ENCODE assay signal across 8 mouse cellular contexts in the genomic region with DNA sequence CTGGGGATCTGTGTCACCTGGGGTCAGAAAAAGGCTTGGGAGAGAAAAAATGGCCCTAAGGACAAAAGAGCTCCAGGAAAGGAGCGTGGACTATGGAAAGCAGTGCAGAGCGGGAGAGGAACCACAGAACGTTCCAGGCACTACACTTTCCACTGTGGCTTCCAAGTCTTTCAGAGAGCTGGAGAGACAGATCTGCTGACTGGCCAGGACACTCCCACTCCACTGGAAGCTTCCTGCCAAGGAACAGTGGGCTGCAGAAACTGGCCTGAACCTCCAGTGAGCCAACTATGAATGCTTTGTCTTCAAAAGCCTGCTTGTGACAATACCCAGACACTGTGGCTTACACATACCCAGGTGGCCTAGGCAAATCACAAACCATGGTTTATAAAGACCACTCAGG.
A peak's percentile ranks its signal among the peaks of the same experiment; 100 is the strongest.
DNase-seq lines count a peak whose midpoint lies in the region; ATAC-seq and TF ChIP-seq lines count a peak whose summit lies in the region.

No protein-coding gene starts in this region.

- peaks cover 8% of the 10 kb centered on the region for H3K36me3 ChIP-seq in midbrain, postnatal 0 days (ENCODE audit: insufficient read depth, low read length)
- no peaks in the 10 kb centered on the region for H3K36me3 ChIP-seq in midbrain, embryonic 15.5 days (replicated peaks)
- peaks cover 22% of the 10 kb centered on the region for H3K36me3 ChIP-seq in embryonic facial prominence, embryonic 14.5 days (ENCODE audit: control insufficient read depth, insufficient read depth, low read length)
- H3K36me3 ChIP-seq in heart, postnatal 0 days (replicated peaks; ENCODE audit: control insufficient read depth, insufficient read depth, low read length) = 0 out of 2 replicates have a peak, but pooled peaks cover 7% of the 10 kb centered on the region
- peaks cover 58% of the 10 kb centered on the region for H3K36me3 ChIP-seq in limb, embryonic 13.5 days

- no peak overlapping the region for H3K4me2 ChIP-seq in midbrain, postnatal 0 days (ENCODE audit: low read depth, low read length, poor library complexity, severe bottlenecking)
- H3K4me2 ChIP-seq in midbrain, embryonic 15.5 days = no peak overlapping the region
- H3K4me2 ChIP-seq in embryonic facial prominence, embryonic 14.5 days (ENCODE audit: low read depth, low read length) = no peak overlapping the region
- no peak overlapping the region for H3K4me2 ChIP-seq in heart, postnatal 0 days (ENCODE audit: low read depth, low read length)
- no peak overlapping the region for H3K4me2 ChIP-seq in limb, embryonic 13.5 days (replicated peaks)

- no peak overlapping the region for H3K27ac ChIP-seq in midbrain, postnatal 0 days (ENCODE audit: low read depth, low read length)
- H3K27ac ChIP-seq in midbrain, embryonic 15.5 days = no peak overlapping the region
- 0 out of 2 replicates have a peak overlapping the region, but pooled peaks have one; percentile 11 for H3K27ac ChIP-seq in embryonic facial prominence, embryonic 14.5 days (replicated peaks; ENCODE audit: low read depth, low read length)
- H3K27ac ChIP-seq in heart, postnatal 0 days (ENCODE audit: low read depth) = peak overlapping the region; percentile 27
- peak overlapping the region; percentile 6; the same call in 1 of the 2 replicates for H3K27ac ChIP-seq in limb, embryonic 13.5 days

- TF ChIP-seq CTCF in midbrain, postnatal 0 days (IDR thresholded peaks at IDR 0.05) = no peak
- no peak for TF ChIP-seq CTCF in heart, postnatal 0 days (IDR thresholded peaks at IDR 0.05; ENCODE audit: low read depth)

- ATAC-seq in midbrain, postnatal 0 days (ENCODE audit: low FRiP score) = no peak
- ATAC-seq in midbrain, embryonic 15.5 days (replicated peaks) = no peak
- ATAC-seq in embryonic facial prominence, embryonic 14.5 days (ENCODE audit: low read depth) = no peak; the same call in 1 of the 2 replicates
- peak; percentile 80 for ATAC-seq in heart, postnatal 0 days (ENCODE audit: insufficient read depth, low read depth)
- no peak for ATAC-seq in limb, embryonic 13.5 days (ENCODE audit: low FRiP score, low read depth)
- ATAC-seq in megakaryocyte, adult 5-6 weeks (ENCODE audit: poor library complexity, severe bottlenecking) = no peak
- no peak for ATAC-seq in erythroid progenitor cell, adult 5-6 weeks (replicated peaks; ENCODE audit: low FRiP score, poor library complexity, severe bottlenecking)

- no peak overlapping the region for H3K9ac ChIP-seq in midbrain, postnatal 0 days (replicated peaks; ENCODE audit: low read length, poor library complexity, severe bottlenecking)
- no peak overlapping the region for H3K9ac ChIP-seq in midbrain, embryonic 15.5 days
- H3K9ac ChIP-seq in embryonic facial prominence, embryonic 14.5 days (ENCODE audit: low read depth, low read length) = no peak overlapping the region
- no peak overlapping the region for H3K9ac ChIP-seq in heart, postnatal 0 days (replicated peaks; ENCODE audit: low read depth, low read length)
- H3K9ac ChIP-seq in limb, embryonic 13.5 days = no peak overlapping the region

- H3K4me3 ChIP-seq in midbrain, postnatal 0 days (ENCODE audit: low read depth, low read length) = no peak overlapping the region
- H3K4me3 ChIP-seq in midbrain, embryonic 15.5 days = no peak overlapping the region
- H3K4me3 ChIP-seq in embryonic facial prominence, embryonic 14.5 days (ENCODE audit: low read depth, low read length) = no peak overlapping the region
- no peak overlapping the region for H3K4me3 ChIP-seq in heart, postnatal 0 days (ENCODE audit: low read depth, low read length)
- H3K4me3 ChIP-seq in limb, embryonic 13.5 days = no peak overlapping the region

- DNase-seq in midbrain, postnatal 0 days (ENCODE audit: low spot score) = peak; percentile 42
- DNase-seq in embryonic facial prominence, embryonic 14.5 days (ENCODE audit: low spot score) = peak; percentile 71
- DNase-seq in heart, postnatal 0 days (ENCODE audit: low spot score) = peak; percentile 55
- peak; percentile 41 for DNase-seq in testis, postnatal 14 days (ENCODE audit: low spot score)

- H3K4me1 ChIP-seq in midbrain, postnatal 0 days (ENCODE audit: insufficient read depth, low read length) = no peaks in the 10 kb centered on the region
- no peaks in the 10 kb centered on the region for H3K4me1 ChIP-seq in midbrain, embryonic 15.5 days
- H3K4me1 ChIP-seq in embryonic facial prominence, embryonic 14.5 days (ENCODE audit: control insufficient read depth, insufficient read depth, low read length) = peaks cover 11% of the 10 kb centered on the region; the same call in 1 of the 2 replicates
- H3K4me1 ChIP-seq in heart, postnatal 0 days (ENCODE audit: control insufficient read depth, insufficient read depth) = peaks cover 3% of the 10 kb centered on the region; the same call in 1 of the 2 replicates
- peaks cover 16% of the 10 kb centered on the region for H3K4me1 ChIP-seq in limb, embryonic 13.5 days

- no peaks in the 10 kb centered on the region for H3K9me3 ChIP-seq in midbrain, postnatal 0 days (ENCODE audit: low read length)
- H3K9me3 ChIP-seq in midbrain, embryonic 15.5 days = no peaks in the 10 kb centered on the region
- no peaks in the 10 kb centered on the region for H3K9me3 ChIP-seq in embryonic facial prominence, embryonic 14.5 days (ENCODE audit: control insufficient read depth, low read length)
- H3K9me3 ChIP-seq in heart, postnatal 0 days (replicated peaks; ENCODE audit: control insufficient read depth, low read length) = no peaks in the 10 kb centered on the region
- no peaks in the 10 kb centered on the region for H3K9me3 ChIP-seq in limb, embryonic 13.5 days

- no peak for TF ChIP-seq EP300 in heart, postnatal 0 days (IDR thresholded peaks at IDR 0.05; ENCODE audit: low read depth)

- 70% methylated on average over 3 of the region's 3 CpGs for WGBS in midbrain, postnatal 0 days
- 88% methylated on average over 3 of the region's 3 CpGs for WGBS in midbrain, embryonic 15.5 days
- 79% methylated on average over 3 of the region's 3 CpGs for WGBS in embryonic facial prominence, embryonic 14.5 days
- WGBS in heart, postnatal 0 days = 41% methylated on average over 3 of the region's 3 CpGs
- WGBS in limb, embryonic 13.5 days = 83% methylated on average over 3 of the region's 3 CpGs

- H3K27me3 ChIP-seq in midbrain, postnatal 0 days (ENCODE audit: insufficient read depth, low read length) = no peaks in the 10 kb centered on the region
- H3K27me3 ChIP-seq in midbrain, embryonic 15.5 days (replicated peaks) = no peaks in the 10 kb centered on the region
- H3K27me3 ChIP-seq in embryonic facial prominence, embryonic 14.5 days (replicated peaks; ENCODE audit: control insufficient read depth, insufficient read depth, low read length) = no peaks in the 10 kb centered on the region
- no peaks in the 10 kb centered on the region for H3K27me3 ChIP-seq in heart, postnatal 0 days (ENCODE audit: control insufficient read depth, insufficient read depth, low read length)
- no peaks in the 10 kb centered on the region for H3K27me3 ChIP-seq in limb, embryonic 13.5 days

Comparison
In these comparisons a context has a peak if more than half of its experiments do, and no peak if none do; other contexts are left out.
1. H3K27ac ChIP-seq: peak in embryonic facial prominence, embryonic 14.5 days (single experiment), heart, postnatal 0 days (single experiment) and limb, embryonic 13.5 days (single experiment); none in midbrain, postnatal 0 days (single experiment) and midbrain, embryonic 15.5 days (single experiment).
2. Peak in every context shown above with its lines, with median percentiles within 50 percentile points of each other: DNase-seq.